Mouse (Mus musculus): Measurements from ENCODE around the gene Kpna6. TPM values are rescaled to one million over a fixed set of nuclear protein-coding genes. Genes with fewer than 3 reads are reported as not detected.

Kpna6 gene
- 45.3 and 52.7 TPM in 2 replicates for polyA plus RNA-seq (2012; rRNA removed; ENCODE audit: low replicate concordance)

GRCm38 (mm10) chr4:129672083-129672877 lies at the start of gene Kpna6:
Gene Kpna6 (minus strand): TSS chr4:129672767.

GRCm38 (mm10) chr4:129696158-129696985 lies 23.8 kb upstream of the Kpna6 start, which contains the start of gene Tmem39b:
Gene Tmem39b (minus strand): TSS chr4:129696838.

GRCm38 (mm10) chr4:129640638-129641467 lies 31.7 kb downstream of the Kpna6 start, which contains the start of gene Txlna:
Gene Txlna (minus strand): TSS chr4:129641065.

GRCm38 (mm10) chr4:129623681-129624091 lies 48.9 kb downstream of the Kpna6 start, which contains the start of gene Ccdc28b:
Gene Ccdc28b (minus strand): TSS chr4:129623947.

GRCm38 (mm10) chr4:129618786-129619691 lies 53.5 kb downstream of the Kpna6 start, which contains the start of gene Iqcc:
Gene Iqcc (minus strand): TSS chr4:129619099.

GRCm38 (mm10) chr4:129614093-129614492 lies 58.5 kb downstream of the Kpna6 start, which contains the start of gene Dcdc2b:
Gene Dcdc2b (minus strand): TSS chr4:129614257.

GRCm38 (mm10) chr4:129600233-129601158 lies 72.1 kb downstream of the Kpna6 start, which contains the start of the genes Eif3i and Tmem234:
Gene Eif3i (minus strand): TSS chr4:129600648.
Gene Tmem234 (plus strand): TSS chr4:129600668.

Other genes with a start within 250 kb of the Kpna6 start
- gene Zbtb8b, start 231.9 kb downstream of the Kpna6 start, polyA plus RNA-seq (2012; rRNA removed; ENCODE audit: low replicate concordance): 0.04 and 0.50 TPM in 2 replicates
- 25.8 and 29.3 TPM in 2 replicates for gene Bsdc1, start 211.2 kb downstream of the Kpna6 start, polyA plus RNA-seq (2012; rRNA removed; ENCODE audit: low replicate concordance)
- not detected in 2 replicates for gene Tssk3, start 181.7 kb downstream of the Kpna6 start, polyA plus RNA-seq (2012; rRNA removed; ENCODE audit: low replicate concordance)
- not detected in 2 replicates for gene Fam229a, start 181.6 kb downstream of the Kpna6 start, polyA plus RNA-seq (2012; rRNA removed; ENCODE audit: low replicate concordance)
- 9.7 and 138 TPM in 2 replicates for gene Marcksl1, start 159.2 kb downstream of the Kpna6 start, polyA plus RNA-seq (2012; rRNA removed; ENCODE audit: low replicate concordance)
- gene Hdac1, start 130.1 kb downstream of the Kpna6 start, polyA plus RNA-seq (2012; rRNA removed; ENCODE audit: low replicate concordance): 74.8 and 88.0 TPM in 2 replicates
- gene Lck, start 99.1 kb downstream of the Kpna6 start, polyA plus RNA-seq (2012; rRNA removed; ENCODE audit: low replicate concordance): 3.9 and 14.2 TPM in 2 replicates
- 5.5 and 9.6 TPM in 2 replicates for gene Fam167b, start 94.2 kb downstream of the Kpna6 start, polyA plus RNA-seq (2012; rRNA removed; ENCODE audit: low replicate concordance)
- gene Eif3i, start 72.1 kb downstream of the Kpna6 start, polyA plus RNA-seq (2012; rRNA removed; ENCODE audit: low replicate concordance): 288 and 471 TPM in 2 replicates
- 175 and 198 TPM in 2 replicates for gene Tmem234, start 72.1 kb downstream of the Kpna6 start, polyA plus RNA-seq (2012; rRNA removed; ENCODE audit: low replicate concordance)
- 3.5 and 5.3 TPM in 2 replicates for gene Dcdc2b, start 58.5 kb downstream of the Kpna6 start, polyA plus RNA-seq (2012; rRNA removed; ENCODE audit: low replicate concordance)
- 42.7 and 47.4 TPM in 2 replicates for gene Iqcc, start 53.7 kb downstream of the Kpna6 start, polyA plus RNA-seq (2012; rRNA removed; ENCODE audit: low replicate concordance)
- 29.9 and 47.1 TPM in 2 replicates for gene Ccdc28b, start 48.8 kb downstream of the Kpna6 start, polyA plus RNA-seq (2012; rRNA removed; ENCODE audit: low replicate concordance)
- gene Txlna, start 31.7 kb downstream of the Kpna6 start, polyA plus RNA-seq (2012; rRNA removed; ENCODE audit: low replicate concordance): 29.3 and 49.8 TPM in 2 replicates
- gene Tmem39b, start 24.1 kb upstream of the Kpna6 start, polyA plus RNA-seq (2012; rRNA removed; ENCODE audit: low replicate concordance): 19.3 and 45.2 TPM in 2 replicates
- gene Khdrbs1, start 69.5 kb upstream of the Kpna6 start, polyA plus RNA-seq (2012; rRNA removed; ENCODE audit: low replicate concordance): 10.8 and 32.5 TPM in 2 replicates
- 36.9 and 44.1 TPM in 2 replicates for gene Ptp4a2, start 138.5 kb upstream of the Kpna6 start, polyA plus RNA-seq (2012; rRNA removed; ENCODE audit: low replicate concordance)

All from subcutaneous adipose tissue, adult 2 months (tissue).